Mouse (Mus musculus): ENCODE measurements around the gene Mylk.
A peak's percentile ranks its signal among the peaks of the same experiment; 100 is the strongest.

The Mylk gene

GRCm38 (mm10) chr16:34847638-34848037 is 102.6 kb downstream of the Mylk start:
- DNase-seq (ENCODE audit: low spot score in 2 of 2), result no peak

DNA sequence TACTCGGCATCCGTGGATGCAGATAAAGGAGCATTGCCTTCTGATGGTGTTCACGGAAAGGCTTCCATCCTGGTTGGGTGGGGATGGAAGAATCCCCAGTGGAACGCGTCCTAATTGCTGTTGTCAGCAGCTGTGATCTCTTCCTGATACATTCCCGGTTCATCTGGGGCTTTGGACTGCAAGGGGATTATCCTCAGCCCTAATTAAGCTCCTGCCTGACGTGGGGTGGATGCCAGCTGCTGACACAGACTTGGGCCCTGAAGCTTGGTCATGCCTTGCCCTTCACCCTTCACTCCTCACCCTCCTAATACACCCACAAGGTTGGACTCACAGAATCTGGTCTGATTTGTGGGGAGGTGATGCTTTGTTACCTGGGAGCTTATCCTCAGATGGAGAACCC is 109.1 kb downstream of the Mylk start:
- DNase-seq (ENCODE audit: low spot score in 2 of 2), result no peak

- DNase-seq (ENCODE audit: low spot score in 2 of 2), result no peak
Measured at GRCm38 (mm10) chr16:34855136-34855535, 110.1 kb downstream of the Mylk start.

DNA sequence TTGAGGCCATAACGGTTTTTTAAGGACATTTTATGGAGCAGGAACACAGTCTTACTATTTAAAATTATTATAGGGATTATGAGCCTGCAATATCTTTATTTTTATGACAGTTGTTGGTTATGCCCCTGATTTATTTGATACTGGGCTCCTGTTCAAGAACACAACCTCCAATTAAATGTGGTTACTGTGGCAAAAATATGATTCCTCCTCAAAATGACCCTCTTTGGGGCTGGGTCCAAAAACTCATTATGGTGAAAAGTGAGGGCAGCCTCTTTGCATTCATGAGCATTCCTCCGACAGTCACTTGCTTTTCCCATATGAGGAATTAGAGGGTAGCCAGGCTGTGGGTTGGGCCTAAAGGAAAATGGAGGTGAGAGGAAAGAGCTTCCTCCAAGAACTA is 110.7 kb downstream of the Mylk start:
- no peak for DNase-seq (ENCODE audit: low spot score in 2 of 2)

DNA sequence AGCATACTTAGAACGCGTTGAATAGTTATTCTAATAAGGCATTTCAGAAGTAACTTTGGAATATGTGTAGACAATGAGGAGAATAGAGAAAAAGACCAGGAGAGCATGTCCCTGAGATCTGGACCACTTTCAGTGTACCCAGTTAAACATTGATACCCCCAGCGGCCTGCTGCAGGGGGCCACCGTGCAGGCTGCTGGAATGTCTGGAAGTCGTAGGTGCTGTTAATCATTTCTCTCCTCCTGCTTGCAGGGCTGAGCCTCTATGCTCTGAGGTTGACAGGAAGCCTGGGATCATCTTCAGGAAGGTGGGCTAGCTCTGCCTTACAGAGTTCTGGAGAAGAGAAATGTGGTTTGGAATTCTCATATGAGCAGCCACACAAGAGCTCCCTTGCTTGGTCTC is 112.6 kb downstream of the Mylk start:
- DNase-seq (ENCODE audit: low spot score in 2 of 2), result no peak

DNA sequence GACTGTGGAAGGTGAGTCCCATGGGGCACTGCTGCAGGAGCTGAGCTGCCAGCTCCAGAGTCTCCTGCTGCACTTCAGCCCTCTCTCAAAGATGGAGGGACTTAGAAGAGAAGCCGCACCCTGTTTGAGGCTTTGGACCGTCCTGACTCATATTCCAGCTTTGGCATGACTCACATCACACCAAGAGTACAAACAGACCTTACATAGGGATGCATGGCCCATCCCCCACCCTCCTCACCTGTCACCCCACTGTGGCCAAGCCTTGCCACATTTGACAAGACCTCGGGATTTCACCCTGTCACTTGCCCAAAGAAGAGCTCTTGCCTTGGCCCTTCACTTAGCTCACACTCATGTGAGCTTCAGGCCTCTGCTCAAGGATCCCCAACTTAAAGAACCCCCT is 115.8 kb downstream of the Mylk start:
- DNase-seq (ENCODE audit: low spot score in 2 of 2), result no peak

- DNase-seq (ENCODE audit: low spot score in 2 of 2), result peak in 1 of 2 experiments; percentile 7
Measured at GRCm38 (mm10) chr16:34861744-34862365, 116.8 kb downstream of the Mylk start.

DNA sequence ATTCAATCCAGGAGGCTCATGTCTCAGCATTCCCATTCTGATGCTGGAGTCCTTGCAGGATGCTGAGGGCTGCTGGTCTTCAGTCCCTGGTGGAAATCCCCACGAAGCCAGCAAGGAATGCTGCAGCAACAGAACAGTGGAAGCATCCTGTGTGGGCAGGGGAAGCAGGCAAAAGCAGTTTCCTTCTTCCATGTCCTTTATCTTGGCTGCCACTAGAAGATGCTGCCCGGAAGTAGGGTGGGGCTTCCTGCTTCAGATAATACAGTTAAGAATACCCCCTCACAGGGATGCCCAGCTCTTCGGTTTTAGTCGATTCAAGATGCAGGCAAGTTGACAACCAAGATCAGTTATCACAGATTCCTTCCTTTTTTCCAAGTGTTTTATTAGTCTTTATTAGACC is 120.4 kb downstream of the Mylk start:
- no peak for DNase-seq (ENCODE audit: low spot score in 2 of 2)

- DNase-seq (ENCODE audit: low spot score in 2 of 2), result no peak
Measured at GRCm38 (mm10) chr16:34867217-34867616, 122.2 kb downstream of the Mylk start.

DNA sequence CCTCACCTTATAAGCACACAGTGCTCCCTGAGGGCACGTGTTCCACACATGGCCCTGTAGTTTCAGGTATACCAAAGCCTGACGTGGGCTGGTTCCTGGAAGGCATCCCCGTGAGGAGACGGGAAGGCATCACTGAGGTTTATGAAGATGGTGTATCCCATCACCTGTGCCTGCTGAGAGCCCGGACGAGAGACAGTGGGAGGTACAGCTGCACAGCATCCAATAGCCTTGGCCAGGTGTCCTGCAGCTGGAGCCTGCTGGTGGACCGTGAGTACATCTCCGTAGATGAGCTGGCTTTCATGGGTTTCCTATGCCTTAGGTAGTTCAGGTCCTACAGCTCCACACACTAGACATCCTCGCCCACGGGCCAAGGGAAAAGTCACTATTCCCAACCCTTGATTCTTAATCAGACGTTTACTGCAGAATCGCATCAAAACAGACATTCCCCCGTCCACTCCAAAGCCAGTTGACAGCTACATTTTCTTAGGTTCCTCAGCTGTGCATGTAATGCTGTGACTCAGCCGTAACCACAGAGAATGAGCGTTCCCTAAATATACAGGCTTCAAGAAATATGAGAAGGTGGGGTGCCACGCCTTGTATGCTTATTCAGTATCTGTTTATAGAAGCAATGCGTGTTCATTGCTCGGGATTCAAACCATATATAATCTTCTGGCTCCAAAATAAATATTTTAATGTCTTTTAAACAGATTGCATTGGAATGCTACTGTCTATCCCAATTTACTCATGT is 135.2 kb downstream of the Mylk start:
- DNase-seq (ENCODE audit: low spot score in 2 of 2), result no peak

DNA sequence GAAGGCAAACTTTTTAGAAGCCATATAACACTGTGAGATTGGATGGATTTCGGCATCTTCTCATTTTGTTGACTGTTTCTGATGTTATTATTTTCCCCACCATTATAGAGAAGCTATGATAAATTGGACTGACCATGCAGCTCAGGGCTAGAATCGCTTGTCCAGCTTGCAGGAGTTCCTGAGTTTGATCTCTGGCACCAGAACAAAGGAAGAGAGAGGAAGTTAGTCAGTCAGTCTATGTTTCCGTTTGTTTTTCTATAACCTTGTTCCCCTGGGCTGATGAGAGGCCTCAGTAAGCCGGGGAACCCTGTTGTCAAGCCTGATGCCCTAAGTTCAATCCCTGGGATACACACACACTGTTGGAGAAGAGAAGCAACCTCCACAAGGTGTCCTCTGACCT is 135.8 kb downstream of the Mylk start:
- DNase-seq (ENCODE audit: low spot score in 2 of 2), result no peak

GRCm38 (mm10) chr16:34887037-34887436 is 142.0 kb downstream of the Mylk start:
- DNase-seq (ENCODE audit: low spot score in 2 of 2), result no peak

DNA sequence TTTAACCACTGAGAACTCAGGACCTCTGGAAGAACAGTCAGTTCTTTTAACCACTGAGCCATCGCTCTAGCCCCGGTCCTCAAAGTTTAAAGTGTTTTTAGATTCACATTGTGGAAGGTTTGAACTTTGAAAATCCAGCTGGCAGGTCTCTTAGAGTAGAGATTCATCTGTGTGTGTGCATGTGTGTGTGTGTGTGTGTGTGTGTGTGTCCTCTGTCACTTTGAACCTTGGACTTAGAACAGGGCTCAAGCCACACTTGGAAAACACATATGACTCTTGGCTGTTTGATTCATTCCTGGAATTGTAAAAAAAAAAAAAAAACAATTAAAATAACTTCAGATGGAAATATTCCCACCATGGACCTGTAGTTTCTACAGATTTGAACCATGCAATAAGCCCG is 149.0 kb downstream of the Mylk start:
- no peak for DNase-seq (ENCODE audit: low spot score in 2 of 2)

DNA sequence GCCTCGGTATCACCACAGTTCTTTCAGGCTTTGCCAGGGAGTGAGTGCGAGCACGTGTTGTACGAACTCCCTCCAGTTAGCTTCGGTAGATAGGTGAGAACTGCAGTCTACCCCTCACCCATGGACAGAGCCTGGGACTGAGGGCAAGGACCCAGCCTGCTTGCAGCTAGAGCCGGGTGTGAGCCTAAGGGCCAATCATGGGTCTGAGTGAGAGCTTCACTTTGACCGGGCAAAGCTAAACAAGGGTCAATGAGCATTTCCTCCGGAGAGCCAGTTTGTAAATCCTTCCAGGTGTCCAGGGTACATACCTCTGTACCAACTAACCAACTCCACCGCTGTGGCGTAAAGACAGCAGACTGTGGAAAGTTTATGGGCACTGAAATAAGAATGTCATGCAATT is 150.9 kb downstream of the Mylk start:
- DNase-seq (ENCODE audit: low spot score in 2 of 2), result no peak

DNA sequence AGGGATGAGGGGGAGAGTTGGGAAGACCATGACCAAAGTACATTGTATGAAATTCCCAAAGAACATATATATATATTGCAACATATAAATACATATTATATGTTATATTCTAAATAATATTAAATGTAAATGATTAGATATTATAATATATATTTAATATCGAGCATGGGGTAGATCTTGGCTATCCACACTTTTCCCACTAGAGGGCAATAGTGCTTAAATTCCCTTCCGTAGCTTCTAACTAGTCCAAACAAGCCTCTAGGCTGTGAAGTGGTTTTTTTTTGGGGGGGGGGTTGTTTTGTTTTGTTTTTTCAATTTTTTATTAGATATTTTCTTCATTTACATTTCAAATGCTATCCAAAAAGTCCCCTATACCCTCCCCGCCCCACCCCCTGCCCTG is 152.0 kb downstream of the Mylk start:
- DNase-seq (ENCODE audit: low spot score in 2 of 2), result no peak

GRCm38 (mm10) chr16:34898057-34898789 is 153.2 kb downstream of the Mylk start:
- no peak for DNase-seq (ENCODE audit: low spot score in 2 of 2)

DNA sequence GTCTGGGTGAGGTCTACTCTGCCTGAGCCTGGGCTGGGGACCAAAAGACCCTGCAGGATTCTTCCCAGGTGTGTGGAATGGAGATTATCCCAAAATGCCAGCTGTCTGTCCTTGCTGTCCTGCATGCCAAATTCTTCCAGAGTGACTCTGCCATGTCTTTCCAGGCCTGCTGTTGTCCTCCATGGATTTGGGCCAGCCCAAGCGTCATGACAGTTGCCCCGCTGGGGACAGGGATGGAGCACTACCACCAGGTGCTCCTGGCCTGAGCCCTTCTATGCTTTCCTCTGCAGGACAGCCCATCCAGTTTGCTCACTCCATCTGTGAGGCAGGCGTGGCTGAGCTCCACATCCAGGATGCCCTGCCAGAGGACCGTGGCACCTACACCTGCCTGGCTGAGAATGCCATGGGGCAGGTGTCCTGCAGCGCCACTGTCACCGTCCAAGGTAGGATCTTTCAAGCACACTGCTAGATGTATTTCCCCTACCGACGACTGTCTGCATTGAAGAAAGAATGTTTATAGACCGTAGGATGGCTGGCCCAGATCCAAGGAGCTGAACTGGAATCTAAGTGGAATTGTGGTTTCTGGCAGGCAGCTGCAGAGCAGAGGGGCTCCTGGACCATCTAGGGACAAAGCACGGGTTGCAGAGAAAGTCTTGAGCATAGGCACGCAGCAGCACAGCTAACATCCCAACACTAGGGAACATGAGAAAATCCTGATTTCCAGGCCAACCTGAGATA is 154.2 kb downstream of the Mylk start:
- no peak for DNase-seq (ENCODE audit: low spot score in 2 of 2)

GRCm38 (mm10) chr16:34899997-34900396 is 155.0 kb downstream of the Mylk start:
- no peak for DNase-seq (ENCODE audit: low spot score in 2 of 2)

- DNase-seq (ENCODE audit: low spot score in 2 of 2), result no peak
Measured at GRCm38 (mm10) chr16:34900471-34900870, 155.5 kb downstream of the Mylk start.

- no peak for DNase-seq (ENCODE audit: low spot score in 2 of 2)
Measured at GRCm38 (mm10) chr16:34901031-34901430, 156.0 kb downstream of the Mylk start.

DNA sequence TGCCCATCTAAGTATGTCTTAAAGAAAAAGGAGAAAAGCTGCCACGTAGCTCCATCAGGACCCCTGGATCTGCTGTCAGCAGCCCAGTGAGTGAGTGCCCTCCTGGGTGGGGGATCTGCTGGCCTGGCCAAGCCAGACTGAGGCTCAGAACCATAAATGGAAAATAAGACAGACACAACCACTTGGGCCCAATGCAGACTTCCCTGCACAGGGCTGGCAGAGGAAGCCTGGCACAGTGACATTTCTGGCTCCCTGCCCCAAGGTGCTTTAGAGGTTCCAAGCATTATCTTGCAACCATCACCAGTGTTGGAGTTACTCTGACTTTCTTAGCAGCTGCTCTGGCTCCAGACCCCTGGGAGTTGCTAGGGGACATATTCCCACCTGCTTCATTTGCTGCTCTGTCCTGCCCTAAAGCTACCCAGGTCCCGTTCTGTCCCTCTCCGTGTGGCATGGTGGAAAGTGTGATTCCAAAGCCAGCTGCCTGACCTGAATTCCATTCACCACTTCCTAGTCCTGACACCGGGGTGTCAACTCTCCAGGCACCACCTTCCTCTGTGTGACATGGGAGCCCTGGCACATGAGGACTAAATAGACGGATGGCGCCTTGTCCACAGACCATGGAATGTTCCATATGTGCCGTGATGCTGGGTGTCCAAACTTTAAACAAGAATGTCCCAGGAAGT is 156.7 kb downstream of the Mylk start:
- no peak for DNase-seq (ENCODE audit: low spot score in 2 of 2)

DNA sequence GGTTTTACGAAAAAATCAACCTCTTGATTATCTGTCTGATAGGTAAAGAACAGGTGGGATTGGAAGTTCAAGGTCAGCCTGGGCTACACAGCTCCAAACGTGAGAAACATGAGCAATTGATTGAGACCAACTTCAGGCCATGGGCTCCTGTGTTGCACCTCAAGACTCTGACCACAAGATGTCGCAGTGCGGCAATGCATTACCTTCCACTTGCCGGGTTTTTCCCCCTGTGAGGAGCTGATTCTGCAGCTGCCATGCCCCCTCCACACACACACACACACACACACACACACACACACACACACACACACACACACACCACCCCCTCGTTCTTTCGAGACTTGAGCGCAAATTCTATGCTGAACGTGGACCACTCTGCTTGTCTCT is 157.3 kb downstream of the Mylk start:
- peak; percentile 63 to 68 for DNase-seq (ENCODE audit: low spot score in 2 of 2)
